Mouse (Mus musculus) embryo, embryonic 10 days (tissue): Measurements from ENCODE around the gene P2ry13.
A peak's percentile ranks its signal among the peaks of the same experiment; 100 is the strongest.

ENCODE experiments used
- DNase-seq: peaks from one replicate; pipeline ENCODE4 v3.0.0-alpha.2; 2015; ENCODE audit warnings: low spot score

P2ry13 gene

DNA sequence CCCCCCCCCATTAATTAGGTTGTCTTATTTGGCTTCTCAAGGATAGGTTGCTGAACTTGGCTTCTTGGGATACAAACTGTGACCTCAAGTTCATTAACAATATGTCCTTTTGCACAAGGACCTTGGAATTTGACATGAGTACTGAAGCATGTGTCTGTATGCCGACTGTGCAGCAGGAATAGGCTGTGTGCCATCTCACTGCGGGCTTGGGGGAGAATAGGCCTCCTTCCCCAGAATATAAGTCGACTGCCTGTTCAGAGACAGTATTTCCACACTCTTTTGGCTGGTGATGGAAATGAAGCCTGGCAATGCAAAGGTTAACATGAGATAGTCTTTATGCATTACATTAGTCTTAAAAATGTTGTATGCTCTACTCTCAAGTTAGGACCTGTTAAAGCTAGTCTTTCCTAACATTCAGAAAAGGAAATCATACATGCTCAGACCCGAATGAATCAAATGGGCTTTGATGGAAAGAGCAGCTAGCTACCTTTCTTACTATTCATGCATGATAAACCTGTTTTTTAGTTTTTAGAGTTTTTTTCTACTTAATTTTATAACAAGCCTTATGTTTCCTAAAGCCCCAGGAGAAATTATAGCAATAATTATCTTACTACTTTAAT, 13.2 kb downstream of the P2ry13 start:
- no peak for DNase-seq

GRCm38 (mm10) chr3:59194938-59195337, 15.7 kb downstream of the P2ry13 start, which contains the start of gene Gpr87:
Gene Gpr87 (minus strand): TSS chr3:59195104.
- no peak for DNase-seq

DNA sequence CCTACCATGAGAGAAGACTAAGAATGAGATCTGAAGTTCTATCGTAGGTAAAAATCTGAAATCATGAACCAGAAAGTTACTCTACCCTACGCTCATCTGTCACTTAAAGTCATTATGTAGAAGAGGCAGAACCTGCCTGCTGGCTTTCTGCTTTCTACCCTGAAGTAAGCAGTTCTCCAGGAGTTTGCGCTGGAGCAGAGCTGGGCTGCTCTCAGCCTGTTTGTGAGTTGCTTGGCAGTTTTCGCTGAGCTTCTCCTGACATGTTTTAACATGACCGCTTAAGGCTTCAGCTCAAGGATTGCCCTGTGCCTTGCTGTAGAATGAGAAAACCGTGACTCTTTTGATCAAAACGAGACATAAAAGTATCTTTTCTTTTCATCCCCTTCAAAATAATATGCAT, 16.6 kb downstream of the P2ry13 start:
- DNase-seq = no peak

- no peak for DNase-seq
Measured at GRCm38 (mm10) chr3:59191674-59192073, 19.0 kb downstream of the P2ry13 start.

DNA sequence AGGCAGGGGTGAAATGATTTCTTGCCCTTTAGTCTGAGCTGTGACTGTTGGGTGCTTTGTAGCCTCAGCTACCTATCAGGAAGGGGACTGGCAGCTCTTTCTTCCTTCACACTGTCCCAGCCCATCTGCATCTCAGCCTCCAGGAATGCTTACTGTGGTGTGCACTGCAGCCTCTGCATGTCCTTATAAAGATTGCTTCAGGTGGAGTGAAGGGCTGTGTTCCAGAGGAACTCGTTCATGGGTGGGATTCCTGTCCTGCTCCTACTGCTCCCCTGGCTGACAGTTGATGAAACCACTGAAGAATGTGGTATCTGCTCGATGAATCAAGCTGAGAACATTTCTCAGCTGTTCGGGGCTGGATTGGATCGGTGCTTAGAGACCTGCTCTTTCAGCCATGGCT, 23.3 kb downstream of the P2ry13 start:
- no peak for DNase-seq

- no peak for DNase-seq
Measured at GRCm38 (mm10) chr3:59185662-59186061, 25.0 kb downstream of the P2ry13 start.

GRCm38 (mm10) chr3:59182129-59182528, 28.6 kb downstream of the P2ry13 start:
- DNase-seq = no peak

DNA sequence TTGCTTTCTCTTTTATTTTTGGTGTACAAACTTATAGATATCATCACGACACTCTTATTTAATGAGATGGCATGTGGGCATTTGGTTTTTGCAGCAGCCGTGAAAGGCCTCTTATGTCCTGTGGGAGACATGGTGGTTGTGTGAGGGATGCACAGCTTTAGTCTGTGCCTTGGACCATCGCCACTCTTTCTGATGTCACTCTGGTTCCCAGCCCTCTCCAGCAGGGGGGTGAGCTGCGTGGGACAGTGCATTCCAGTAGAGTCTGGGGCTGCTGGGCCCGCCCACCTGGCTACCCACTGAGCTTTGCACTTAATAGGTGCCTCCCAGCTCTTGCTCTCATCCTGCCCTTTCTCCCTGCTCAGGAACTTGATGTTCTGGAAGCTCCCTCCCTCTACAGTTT, 29.5 kb downstream of the P2ry13 start:
- no peak for DNase-seq

DNA sequence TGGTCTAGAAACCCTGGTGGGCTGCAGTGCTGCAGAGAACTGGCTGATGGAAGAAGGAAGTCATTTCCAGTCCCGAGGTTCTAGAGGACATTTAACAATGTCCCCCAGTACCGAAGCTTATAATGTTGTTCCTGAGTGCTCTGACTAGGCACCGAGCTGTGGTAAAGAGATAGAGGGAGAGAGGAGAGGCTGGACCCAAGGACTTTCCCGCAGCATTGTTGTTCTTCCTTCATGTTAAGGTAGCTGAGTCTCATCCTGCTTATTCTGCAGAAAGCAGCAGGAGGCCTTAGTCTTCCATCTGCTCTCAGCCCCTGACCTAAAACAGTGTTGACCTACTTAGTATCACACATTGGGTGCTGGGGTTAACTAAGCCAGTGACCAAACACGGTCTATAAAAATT, 33.8 kb downstream of the P2ry13 start:
- no peak for DNase-seq

DNA sequence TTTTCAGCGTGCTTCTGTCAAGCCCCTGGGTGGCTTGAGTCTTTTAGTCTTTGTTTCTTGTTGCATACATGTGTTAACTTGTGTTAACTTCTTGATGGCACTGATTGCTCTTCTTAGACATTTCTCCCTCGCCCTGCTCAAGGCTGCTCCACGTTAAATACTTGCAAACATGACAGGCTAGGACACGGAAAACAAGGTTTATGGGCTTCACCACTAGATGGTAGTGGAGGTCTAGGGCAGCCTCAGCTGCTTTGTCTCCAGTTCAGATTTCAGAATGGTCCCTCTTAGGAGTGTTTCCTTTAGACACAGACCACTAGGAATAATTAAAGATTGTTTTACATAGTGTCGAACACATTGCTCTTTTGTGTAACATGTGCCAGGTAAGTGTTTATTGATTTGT, 35.4 kb downstream of the P2ry13 start:
- peak; percentile 79 for DNase-seq

- no peak for DNase-seq
Measured at GRCm38 (mm10) chr3:59174426-59175154, 36.1 kb downstream of the P2ry13 start.

GRCm38 (mm10) chr3:59169921-59170627, 40.6 kb downstream of the P2ry13 start:
- DNase-seq = no peak

- no peak for DNase-seq
Measured at GRCm38 (mm10) chr3:59169215-59169614, 41.5 kb downstream of the P2ry13 start.

GRCm38 (mm10) chr3:59168476-59168875, 42.2 kb downstream of the P2ry13 start:
- DNase-seq = no peak

DNA sequence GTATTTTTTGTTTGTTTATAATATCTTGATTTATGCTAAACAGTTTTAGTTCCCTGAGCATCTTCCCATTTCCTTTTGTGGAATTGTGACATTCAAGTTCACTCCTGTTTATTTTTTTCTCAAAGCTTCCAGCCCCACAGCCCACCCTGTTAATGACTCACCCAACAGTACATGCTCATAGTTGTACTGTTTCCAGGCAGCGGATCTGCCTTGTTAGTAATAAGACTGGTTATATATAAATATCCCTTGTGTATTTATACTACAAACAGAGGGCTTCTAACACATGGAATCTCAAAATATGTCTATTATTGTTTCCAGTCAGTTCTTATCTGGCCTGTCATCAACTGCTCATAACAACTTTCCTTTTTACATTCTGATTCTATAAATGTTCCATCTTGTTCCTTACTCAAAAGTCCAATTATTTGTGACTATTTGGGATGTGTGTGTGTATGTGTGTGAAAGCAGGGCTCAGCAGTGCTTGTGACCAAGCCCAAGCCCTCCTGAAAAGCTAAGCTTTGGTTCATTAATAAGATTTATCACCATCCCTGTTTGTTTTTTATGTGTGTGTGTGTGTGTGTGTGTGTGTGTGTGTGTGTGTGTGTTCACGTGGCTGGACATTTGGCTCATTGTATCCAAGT, 43.1 kb downstream of the P2ry13 start:
- no peak for DNase-seq

GRCm38 (mm10) chr3:59160465-59160864, 50.2 kb downstream of the P2ry13 start:
- no peak for DNase-seq
